Mouse (Mus musculus) embryonic fibroblast, embryonic 13.5 days (primary cell): ENCODE results near the gene Pde10a.

ENCODE experiments used
- CTCF ChIP-seq: IDR thresholded peaks from 2 replicates; pipeline ENCODE4 v1.5.1; 2011; ENCODE audit warnings: mild to moderate bottlenecking, control low read depth, low read length, moderate library complexity, borderline replicate concordance; ENCODE audit not compliant: insufficient read depth
- POLR2A ChIP-seq: IDR thresholded peaks from 2 replicates; pipeline ENCODE4 v1.6.1; 2011; ENCODE audit warnings: low read depth, mild to moderate bottlenecking, control low read depth, low read length, moderate library complexity

DNA sequence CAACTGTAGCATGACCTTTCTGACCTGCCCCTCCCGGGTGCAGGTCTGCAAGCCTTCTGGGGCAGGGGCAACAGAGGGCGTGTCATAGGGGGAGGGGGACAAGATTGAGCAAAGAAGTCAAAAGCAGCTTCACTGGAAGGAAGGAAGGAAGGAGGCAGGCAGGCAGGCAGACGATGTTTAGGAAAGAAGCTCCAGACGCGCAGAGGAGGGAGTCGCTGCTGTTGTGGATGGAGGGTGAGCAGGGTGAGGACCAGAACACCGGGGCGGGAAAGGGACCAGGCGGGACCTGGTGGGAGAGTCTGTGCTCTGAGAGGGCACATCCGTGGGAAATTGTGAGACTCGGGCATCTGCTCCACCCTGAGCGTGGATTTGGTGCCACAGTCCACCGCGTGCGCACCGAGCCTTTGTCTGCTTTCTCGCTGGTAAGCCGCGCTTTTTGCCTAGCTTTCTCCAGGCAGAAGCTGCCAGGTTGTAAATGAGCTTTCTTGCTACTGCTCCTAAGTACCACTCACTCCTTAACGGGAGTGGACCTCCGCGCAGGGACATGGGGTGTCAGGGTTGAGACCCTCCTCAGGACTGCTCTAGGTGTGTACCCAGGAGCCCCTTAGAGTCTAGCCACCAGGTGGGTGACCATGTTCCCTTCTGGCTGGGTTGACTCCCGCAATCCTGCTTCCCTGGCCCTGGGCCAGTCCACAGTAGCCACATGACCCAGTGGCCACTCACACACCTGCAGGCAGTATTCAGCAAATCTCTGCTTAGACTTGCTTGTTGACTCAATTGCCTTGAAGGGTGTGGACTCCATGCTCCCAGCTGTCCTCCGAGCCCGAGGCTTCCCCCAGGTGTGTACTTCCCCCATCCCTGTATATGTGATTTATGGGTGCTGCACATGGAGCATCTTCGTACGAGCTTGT is 278.0 kb downstream of the Pde10a start:
- no peak for TF ChIP-seq POLR2A
- TF ChIP-seq CTCF, result no peak
